Comparison of ENCODE assay signal across 8 mouse cellular contexts in the genomic region with DNA sequence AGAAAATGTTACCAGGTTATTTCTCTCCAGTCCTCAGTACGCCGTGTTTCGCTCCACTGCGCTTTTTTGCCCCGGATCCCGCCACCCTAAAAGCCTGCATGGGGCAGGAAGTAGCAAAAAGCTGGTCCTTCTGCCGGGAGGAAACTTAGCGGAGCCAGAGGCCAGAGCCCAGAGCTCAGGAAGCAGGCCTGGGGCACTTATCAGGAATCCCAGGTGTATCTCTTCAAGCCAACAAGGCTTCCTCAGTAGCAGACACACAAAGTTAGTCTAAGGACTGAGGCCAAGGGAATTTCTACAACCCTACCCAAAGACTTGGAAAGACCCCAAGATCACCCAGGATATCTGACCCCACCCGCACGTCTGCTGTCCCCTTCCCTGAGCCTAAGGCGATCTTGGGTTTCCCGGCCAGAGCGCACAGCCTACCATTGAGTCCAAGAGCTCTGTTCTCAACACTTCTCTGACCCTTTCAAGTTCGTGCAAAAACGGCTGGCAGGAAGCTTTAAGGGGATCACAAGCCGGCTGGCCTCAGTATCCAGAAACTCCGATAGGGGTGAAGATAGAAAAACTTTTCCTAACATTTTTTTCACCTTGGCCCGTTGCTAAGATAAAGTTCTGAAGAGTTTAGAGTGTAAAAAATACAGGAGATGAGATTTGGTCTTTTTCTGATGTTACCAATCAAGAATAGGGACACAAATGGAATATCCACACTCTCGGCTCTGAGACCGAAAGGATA. TPM values are rescaled to one million over a fixed set of nuclear protein-coding genes. Genes with fewer than 3 reads are reported as not detected.
DNase-seq lines count a peak whose midpoint lies in the region; ATAC-seq and TF ChIP-seq lines count a peak whose summit lies in the region.

No protein-coding gene starts in this region.

- ATAC-seq in hindbrain, embryonic 11.5 days (ENCODE audit: low FRiP score), result no peak
- no peak for ATAC-seq in midbrain, embryonic 11.5 days (ENCODE audit: low FRiP score)

- no peak overlapping the region for H3K9ac ChIP-seq in hindbrain, embryonic 11.5 days (ENCODE audit: low read depth, low read length)
- H3K9ac ChIP-seq in midbrain, embryonic 11.5 days (ENCODE audit: low read length), result no peak overlapping the region

- peak; percentile 20 for DNase-seq in adrenal gland, postnatal 10 days
- DNase-seq in adrenal gland, adult 18-20 months (ENCODE audit: low spot score in 2 of 2), result no peak
- DNase-seq in brain, embryonic 14.5 days (ENCODE audit: low read depth), result peak; percentile 33
- DNase-seq in hindbrain, embryonic 11.5 days (ENCODE audit: low spot score), result peak; percentile 67
- peak; percentile 96 for DNase-seq in midbrain, embryonic 11.5 days (ENCODE audit: low spot score, missing footprints)
- no peak for DNase-seq in frontal cortex, postnatal 36 days (ENCODE audit: low spot score in 2 of 2)
- DNase-seq in testis, postnatal 14 days (ENCODE audit: low spot score), result no peak
- DNase-seq in adrenal gland, postnatal 25 days, result no peak

- no peaks in the 10 kb centered on the region for H3K9me3 ChIP-seq in hindbrain, embryonic 11.5 days (ENCODE audit: control insufficient read depth, low read length)
- 0 out of 2 replicates have a peak, but pooled peaks cover 2% of the 10 kb centered on the region for H3K9me3 ChIP-seq in midbrain, embryonic 11.5 days (ENCODE audit: control insufficient read depth, low read length)

- H3K27ac ChIP-seq in hindbrain, embryonic 11.5 days (ENCODE audit: low read depth, low read length), result no peak overlapping the region
- H3K27ac ChIP-seq in midbrain, embryonic 11.5 days (ENCODE audit: low read depth, low read length), result no peak overlapping the region

- H3K27me3 ChIP-seq in hindbrain, embryonic 11.5 days (ENCODE audit: control insufficient read depth, insufficient read depth, low read length), result peaks cover 75% of the 10 kb centered on the region
- peaks cover 90% of the 10 kb centered on the region for H3K27me3 ChIP-seq in midbrain, embryonic 11.5 days (ENCODE audit: control insufficient read depth, insufficient read depth, low read length)

- no peak for TF ChIP-seq CTCF in brain, embryonic 14.5 days (IDR thresholded peaks at IDR 0.05; ENCODE audit: borderline replicate concordance, extremely low read depth, insufficient read depth, insufficient read length)

- 2% methylated on average over 20 of the region's 20 CpGs for WGBS in hindbrain, embryonic 11.5 days
- under 1% methylated on average over 20 of the region's 20 CpGs for WGBS in midbrain, embryonic 11.5 days

- peak overlapping the region; percentile 13; the same call in 1 of the 2 replicates for H3K4me3 ChIP-seq in hindbrain, embryonic 11.5 days (ENCODE audit: low read depth, low read length)
- peak overlapping the region; percentile 10; the same call in 1 of the 2 replicates for H3K4me3 ChIP-seq in midbrain, embryonic 11.5 days (ENCODE audit: low read depth, low read length)

- TF ChIP-seq POLR2A in brain, embryonic 14.5 days (IDR thresholded peaks at IDR 0.05; ENCODE audit: borderline replicate concordance, extremely low read depth, insufficient read depth, insufficient read length, poor library complexity, severe bottlenecking), result no peak

- peak overlapping the region; percentile 91; the same call in 1 of the 2 replicates for H3K4me2 ChIP-seq in hindbrain, embryonic 11.5 days (replicated peaks; ENCODE audit: low read depth, low read length)
- peak overlapping the region; percentile 76; the same call in 1 of the 2 replicates for H3K4me2 ChIP-seq in midbrain, embryonic 11.5 days

- H3K4me1 ChIP-seq in hindbrain, embryonic 11.5 days (replicated peaks; ENCODE audit: control insufficient read depth, insufficient read depth, low read length), result peaks cover 7% of the 10 kb centered on the region
- peaks cover 11% of the 10 kb centered on the region for H3K4me1 ChIP-seq in midbrain, embryonic 11.5 days (ENCODE audit: control insufficient read depth, insufficient read depth, low read length)

- no peaks in the 10 kb centered on the region for H3K36me3 ChIP-seq in hindbrain, embryonic 11.5 days (ENCODE audit: control insufficient read depth, insufficient read depth, low read length)
- H3K36me3 ChIP-seq in midbrain, embryonic 11.5 days (ENCODE audit: control insufficient read depth, insufficient read depth, low read length), result no peaks in the 10 kb centered on the region

RNA-seq across cellular contexts. Expression of gene Nr5a2, which starts 12.7 kb away (rescaled TPM):
- total RNA-seq in adrenal gland, postnatal 10 days (2021), result 1 to 10 TPM; 6.1 to 7.6 TPM
- total RNA-seq in adrenal gland, adult 18-20 months (2021), result 1 to 10 TPM; 1.2 to 1.3 TPM
- polyA plus RNA-seq in brain, embryonic 14.5 days (2012; rRNA removed), result 1.2 and 2.3 TPM in 2 replicates
- polyA plus RNA-seq in hindbrain, embryonic 11.5 days (2014; fragmentation: Nextera tagmentation; extraction: Ambion mirVana), result 0.26 and 0.68 TPM in 2 replicates
- polyA plus RNA-seq in midbrain, embryonic 11.5 days (2014; fragmentation: Nextera tagmentation; extraction: Ambion mirVana), result 0.40 and 0.52 TPM in 2 replicates
- total RNA-seq in adrenal gland, postnatal 25 days (2021), result 2.7 and 4.0 TPM in 2 replicates

Comparison
In these comparisons a context has a peak if more than half of its experiments do, and no peak if none do; other contexts are left out.
1. DNase-seq: peak in adrenal gland, postnatal 10 days (single experiment), brain, embryonic 14.5 days (single experiment), hindbrain, embryonic 11.5 days (single experiment) and midbrain, embryonic 11.5 days (single experiment); none in adrenal gland, adult 18-20 months (0 of 2), frontal cortex, postnatal 36 days (0 of 2), testis, postnatal 14 days (single experiment) and adrenal gland, postnatal 25 days (single experiment).